Mouse (Mus musculus): ENCODE results near the gene Zfp622. TPM values are rescaled to one million over a fixed set of nuclear protein-coding genes. Genes with fewer than 3 reads are reported as not detected.

Zfp622 gene
- total and polyA plus RNA-seq, 2 experiments from 2014 or later, result 32.6 to 33.2 TPM

GRCm38 (mm10) chr15:26022636-26023035 lies 38.5 kb downstream of the Zfp622 start:
- DNase-seq (ENCODE audit: low spot score), result no peak
- Histone ChIP-seq H3K9me3 (ENCODE audit: low read length) (no peaks in the 10 kb centered on the region), H3K4me2 (ENCODE audit: low read depth, low read length) (no peak overlapping the region), H3K36me3 (ENCODE audit: insufficient read depth, low read length) (no peaks in the 10 kb centered on the region), H3K4me1 (ENCODE audit: insufficient read depth, low read length) (no peaks in the 10 kb centered on the region), H3K27ac (no peak overlapping the region), H3K4me3 (ENCODE audit: low read length) (no peak overlapping the region), H3K9ac (replicated peaks; ENCODE audit: low read length) (no peak overlapping the region), H3K27me3 (ENCODE audit: insufficient read depth, low read length) (no peaks in the 10 kb centered on the region)
- TF ChIP-seq CTCF (IDR thresholded peaks at IDR 0.05; ENCODE audit: low read depth), result no peak
- WGBS, result 78% methylated on average over 5 of the region's 5 CpGs
- ATAC-seq, result no peak

- H3K4me3 ChIP-seq (ENCODE audit: low read length), result no peak overlapping the region
- no peak for ATAC-seq
- no peak overlapping the region for H3K27ac ChIP-seq
- H3K36me3 ChIP-seq (ENCODE audit: insufficient read depth, low read length), result no peaks in the 10 kb centered on the region
- no peak overlapping the region for H3K4me2 ChIP-seq (ENCODE audit: low read depth, low read length)
- no peak for TF ChIP-seq CTCF (IDR thresholded peaks at IDR 0.05; ENCODE audit: low read depth)
- DNase-seq (ENCODE audit: low spot score), result no peak
- H3K4me1 ChIP-seq (ENCODE audit: insufficient read depth, low read length), result no peaks in the 10 kb centered on the region
- no peaks in the 10 kb centered on the region for H3K9me3 ChIP-seq (ENCODE audit: low read length)
- H3K27me3 ChIP-seq (ENCODE audit: insufficient read depth, low read length), result no peaks in the 10 kb centered on the region
- no peak overlapping the region for H3K9ac ChIP-seq (replicated peaks; ENCODE audit: low read length)
- 67% methylated on average over 3 of the region's 3 CpGs for WGBS
Observed at GRCm38 (mm10) chr15:26031692-26032091, 47.5 kb downstream of the Zfp622 start.

- WGBS, result 20% methylated on average over 1 of the region's 1 CpGs
- no peak for DNase-seq (ENCODE audit: low spot score)
- Histone ChIP-seq H3K9ac (replicated peaks; ENCODE audit: low read length) (no peak overlapping the region), H3K4me3 (ENCODE audit: low read length) (no peak overlapping the region), H3K27me3 (ENCODE audit: insufficient read depth, low read length) (no peaks in the 10 kb centered on the region), H3K36me3 (ENCODE audit: insufficient read depth, low read length) (no peaks in the 10 kb centered on the region), H3K4me1 (ENCODE audit: insufficient read depth, low read length) (no peaks in the 10 kb centered on the region), H3K4me2 (ENCODE audit: low read depth, low read length) (no peak overlapping the region), H3K27ac (no peak overlapping the region), H3K9me3 (ENCODE audit: low read length) (0 out of 2 replicates have a peak, but pooled peaks cover 3% of the 10 kb centered on the region)
- ATAC-seq, result no peak
- no peak for TF ChIP-seq CTCF (IDR thresholded peaks at IDR 0.05; ENCODE audit: low read depth)
Observed at GRCm38 (mm10) chr15:26040567-26040966, 56.4 kb downstream of the Zfp622 start.

GRCm38 (mm10) chr15:26041196-26041947 lies 57.2 kb downstream of the Zfp622 start:
- no peaks in the 10 kb centered on the region for H3K27me3 ChIP-seq (ENCODE audit: insufficient read depth, low read length)
- no peak overlapping the region for H3K4me3 ChIP-seq (ENCODE audit: low read length)
- H3K9me3 ChIP-seq (ENCODE audit: low read length), result 0 out of 2 replicates have a peak, but pooled peaks cover 3% of the 10 kb centered on the region
- no peaks in the 10 kb centered on the region for H3K4me1 ChIP-seq (ENCODE audit: insufficient read depth, low read length)
- no peak overlapping the region for H3K9ac ChIP-seq (replicated peaks; ENCODE audit: low read length)
- DNase-seq (ENCODE audit: low spot score) (no peak), ATAC-seq (no peak)
- no peaks in the 10 kb centered on the region for H3K36me3 ChIP-seq (ENCODE audit: insufficient read depth, low read length)
- no peak overlapping the region for H3K4me2 ChIP-seq (ENCODE audit: low read depth, low read length)
- no peak for TF ChIP-seq CTCF (IDR thresholded peaks at IDR 0.05; ENCODE audit: low read depth)
- WGBS, result 94% methylated on average over 2 of the region's 2 CpGs
- H3K27ac ChIP-seq, result no peak overlapping the region

Small RNA genes lying within 50 kb of the gene (microRNA-seq; reads per million reads assigned to microRNA genes)
- gene Mir7212, result 0 reads per million in 2 experiments

Other genes starting within 250 kb of the Zfp622 start
- gene Retreg1, start 141.2 kb upstream of the Zfp622 start, total RNA-seq (2014; rRNA removed), result 31.7 and 49.9 TPM in 2 replicates
- gene Retreg1, start 141.2 kb upstream of the Zfp622 start, polyA plus RNA-seq (2015; fragmentation: Nextera tagmentation; extraction: Ambion mirVana), result 20.8 and 21.0 TPM in 2 replicates

Data from hindbrain, postnatal 0 days (tissue).